Mouse (Mus musculus): Measurements from ENCODE around the gene Lmntd1. TPM values are rescaled to one million over a fixed set of nuclear protein-coding genes. Genes with fewer than 3 reads are reported as not detected.

Gene Lmntd1
- total RNA-seq, 2 experiments from 2014 or later: 0.10 TPM; not detected in 1

DNA sequence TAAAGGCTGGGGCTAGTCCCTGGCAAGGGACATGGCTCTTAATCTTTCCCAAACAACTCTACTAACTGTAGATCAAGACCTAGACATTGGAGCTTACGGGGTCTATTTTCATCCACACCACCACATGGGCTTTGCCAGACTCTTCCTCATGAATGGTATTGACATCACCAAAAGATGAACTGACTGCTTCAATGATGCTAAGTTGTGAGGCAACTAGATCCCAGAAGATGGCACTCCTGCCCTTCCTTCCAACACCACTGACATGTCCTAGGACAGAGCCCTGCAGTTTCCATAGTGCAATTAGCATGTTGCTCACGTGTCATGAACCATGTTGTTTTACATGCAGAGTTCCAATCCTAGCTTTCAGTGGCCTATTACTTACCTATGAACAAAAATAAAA lies 217.6 kb downstream of the Lmntd1 start:
- H3K4me3 ChIP-seq: no peak overlapping the region
- intact Hi-C loops (cut with DNase I): no loop called here
- peak; percentile 26 for TF ChIP-seq CTCF (IDR thresholded peaks at IDR 0.05)
- no peak overlapping the region for H3K27ac ChIP-seq
- no peak for DNase-seq

DNA sequence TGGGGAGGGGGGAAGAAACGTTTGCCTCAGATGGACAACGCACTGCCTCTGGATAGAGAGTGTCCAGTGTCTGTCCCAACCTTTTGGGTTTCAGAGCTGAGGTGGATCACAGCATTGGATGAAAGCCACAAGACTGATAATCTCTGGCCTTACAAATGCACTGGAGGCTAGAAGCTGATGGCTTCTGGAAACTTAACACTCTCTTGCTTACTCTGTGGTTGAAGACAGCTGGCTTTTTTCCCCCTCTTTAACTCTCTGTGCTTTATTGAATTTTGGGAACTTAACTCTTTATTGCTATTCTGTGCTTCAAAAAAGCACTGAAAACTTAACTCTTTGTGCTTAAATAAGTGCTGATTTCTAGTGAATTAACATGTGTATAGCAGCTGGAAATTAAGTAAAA lies 223.7 kb downstream of the Lmntd1 start:
- no peak for TF ChIP-seq CTCF (IDR thresholded peaks at IDR 0.05)
- H3K27ac ChIP-seq: no peak overlapping the region
- intact Hi-C loops (cut with DNase I): no loop called here
- no peak for DNase-seq
- no peak overlapping the region for H3K4me3 ChIP-seq

DNA sequence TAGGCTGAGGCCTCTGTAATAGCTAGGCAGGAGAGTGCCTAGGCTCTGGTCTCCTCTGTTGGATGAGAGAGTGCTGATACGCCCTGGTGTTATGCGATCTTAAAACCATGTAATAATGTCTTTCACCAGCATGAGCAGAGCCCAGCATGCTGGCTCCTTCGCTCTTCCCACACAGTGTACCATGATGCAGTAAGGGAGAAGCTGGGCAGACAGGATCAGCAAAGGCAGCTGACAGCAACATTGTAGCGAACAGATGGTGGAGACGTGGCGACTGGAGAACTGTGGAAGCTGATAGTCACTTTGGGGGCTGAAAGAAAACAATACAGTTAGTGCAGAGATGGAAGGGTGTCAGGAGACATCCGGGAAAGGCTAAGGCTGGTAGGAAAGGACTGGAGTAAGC lies 224.2 kb downstream of the Lmntd1 start:
- Histone ChIP-seq H3K4me3 (no peak overlapping the region), H3K27ac (no peak overlapping the region)
- TF ChIP-seq CTCF (IDR thresholded peaks at IDR 0.05): no peak
- intact Hi-C loops (cut with DNase I): no loop called here
- DNase-seq: no peak

- no peak for DNase-seq
- no peak for TF ChIP-seq CTCF (IDR thresholded peaks at IDR 0.05)
- H3K4me3 ChIP-seq: no peak overlapping the region
- no peak overlapping the region for H3K27ac ChIP-seq
- intact Hi-C loops (cut with DNase I): no loop called here
These were observed 226.7 kb downstream of the Lmntd1 start for GRCm38 (mm10) chr6:145387378-145387777.

GRCm38 (mm10) chr6:145382586-145383380 lies 231.3 kb downstream of the Lmntd1 start:
- no peak overlapping the region for H3K4me3 ChIP-seq
- TF ChIP-seq CTCF (IDR thresholded peaks at IDR 0.05): no peak
- intact Hi-C loops (cut with DNase I): no loop called here
- DNase-seq: no peak
- no peak overlapping the region for H3K27ac ChIP-seq

DNA sequence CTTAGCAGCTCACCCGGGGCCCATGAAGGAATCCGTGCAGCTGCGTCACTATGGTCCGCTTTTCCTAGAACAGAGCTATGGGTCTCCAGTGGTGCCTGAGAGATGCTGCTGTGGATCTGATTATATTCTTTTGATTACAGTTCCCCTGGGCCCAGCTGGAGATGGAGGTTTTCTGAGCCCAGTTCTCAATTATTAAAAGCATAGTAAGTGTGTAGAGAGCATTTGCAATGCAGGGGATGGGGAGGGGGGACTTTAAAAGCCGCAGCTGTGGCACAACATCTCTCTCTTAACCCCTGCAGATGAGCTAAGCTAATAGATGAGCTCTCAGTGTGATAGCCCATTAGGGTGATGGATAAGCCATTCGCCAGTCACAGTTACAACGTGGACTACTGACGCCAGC lies 233.2 kb downstream of the Lmntd1 start:
- H3K27ac ChIP-seq: no peak overlapping the region

DNA sequence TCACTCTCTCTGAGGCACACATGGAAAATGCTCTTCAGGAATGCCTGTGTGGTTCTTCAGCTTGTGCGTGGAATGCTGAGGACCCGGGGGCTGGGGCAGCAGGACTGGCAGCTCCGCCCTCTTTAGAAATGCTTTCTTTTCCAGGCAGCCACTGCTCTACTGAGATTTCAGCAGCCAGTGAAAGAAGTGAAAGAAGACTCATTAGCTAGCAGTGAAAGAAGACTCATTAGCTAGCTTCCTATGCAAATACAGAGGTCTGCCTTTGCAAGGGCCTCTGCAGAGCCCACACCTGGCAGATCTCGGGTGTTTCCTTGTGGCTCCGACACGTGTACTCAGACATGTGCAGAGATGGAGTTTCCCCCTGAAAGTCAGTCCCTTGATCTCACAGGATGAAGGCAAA lies 234.9 kb downstream of the Lmntd1 start:
- DNase-seq: no peak
- Histone ChIP-seq H3K27ac (no peak overlapping the region), H3K4me3 (no peak overlapping the region)
- intact Hi-C loops (cut with DNase I): no loop called here
- no peak for TF ChIP-seq CTCF (IDR thresholded peaks at IDR 0.05)

More for the DNA sequence above, 233.2 kb downstream of the Lmntd1 start:
- no peak for TF ChIP-seq CTCF (IDR thresholded peaks at IDR 0.05)
- intact Hi-C loops (cut with DNase I): no loop called here
- DNase-seq: no peak
- H3K4me3 ChIP-seq: no peak overlapping the region

GRCm38 (mm10) chr6:145378689-145379088 lies 235.4 kb downstream of the Lmntd1 start:
- H3K27ac ChIP-seq: no peak overlapping the region
- no peak for DNase-seq
- H3K4me3 ChIP-seq: no peak overlapping the region
- TF ChIP-seq CTCF (IDR thresholded peaks at IDR 0.05): no peak
- intact Hi-C loops (cut with DNase I): no loop called here

DNA sequence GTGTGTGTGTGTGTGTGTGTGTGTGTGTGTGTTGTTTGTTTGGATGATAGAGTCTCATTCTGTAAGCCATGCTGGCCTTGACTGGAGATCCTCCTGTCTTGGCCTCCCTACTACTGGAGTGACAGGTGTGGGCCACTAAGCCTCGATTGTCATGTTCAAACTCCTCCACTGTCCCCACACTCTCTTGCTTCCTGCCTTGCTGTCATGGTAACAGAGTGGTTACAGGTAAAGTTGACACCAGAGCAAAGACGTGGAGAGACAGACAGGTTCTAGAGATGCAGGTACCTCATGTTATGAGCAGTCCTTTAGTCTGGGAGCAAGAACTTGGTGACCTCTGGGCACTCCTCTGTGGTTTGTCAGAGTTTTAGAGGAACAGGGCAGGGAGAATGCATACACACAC lies 239.7 kb downstream of the Lmntd1 start:
- TF ChIP-seq CTCF (IDR thresholded peaks at IDR 0.05): no peak
- H3K4me3 ChIP-seq: no peak overlapping the region
- no peak overlapping the region for H3K27ac ChIP-seq
- intact Hi-C loops (cut with DNase I): no loop called here
- no peak for DNase-seq

DNA sequence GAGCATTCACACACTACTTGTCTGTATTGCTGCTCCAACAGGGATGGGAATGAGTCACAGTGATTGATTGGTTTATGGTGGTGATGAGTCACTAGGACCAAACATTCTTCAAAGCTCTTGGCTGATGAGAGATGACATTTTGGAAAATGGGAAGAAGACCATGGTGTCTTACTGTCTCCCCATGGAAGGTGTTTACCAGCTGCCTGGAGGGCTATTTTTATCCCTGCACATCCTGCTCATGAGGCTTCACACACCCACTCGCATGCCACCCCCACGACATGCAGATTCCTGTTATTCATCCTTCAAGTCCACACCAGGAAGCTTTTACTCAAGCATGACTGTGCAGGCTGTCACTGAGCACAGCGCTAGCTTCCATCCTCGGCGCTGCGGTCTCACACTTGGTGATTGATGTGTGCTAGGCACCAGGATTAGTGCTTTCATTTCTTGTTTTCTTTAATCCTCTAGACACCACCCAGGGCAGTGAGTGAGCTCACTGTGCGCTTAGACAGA lies 240.4 kb downstream of the Lmntd1 start:
- Histone ChIP-seq H3K4me3 (no peak overlapping the region), H3K27ac (no peak overlapping the region)
- TF ChIP-seq CTCF (IDR thresholded peaks at IDR 0.05): no peak
- intact Hi-C loops (cut with DNase I): no loop called here
- no peak for DNase-seq

GRCm38 (mm10) chr6:145372066-145372465 lies 242.1 kb downstream of the Lmntd1 start:
- TF ChIP-seq CTCF (IDR thresholded peaks at IDR 0.05): no peak
- Histone ChIP-seq H3K4me3 (no peak overlapping the region), H3K27ac (no peak overlapping the region)
- intact Hi-C loops (cut with DNase I): no loop called here
- DNase-seq: no peak

GRCm38 (mm10) chr6:145371586-145371985 lies 242.5 kb downstream of the Lmntd1 start:
- Histone ChIP-seq H3K27ac (no peak overlapping the region), H3K4me3 (no peak overlapping the region)
- no peak for TF ChIP-seq CTCF (IDR thresholded peaks at IDR 0.05)
- intact Hi-C loops (cut with DNase I): no loop called here
- DNase-seq: no peak

DNA sequence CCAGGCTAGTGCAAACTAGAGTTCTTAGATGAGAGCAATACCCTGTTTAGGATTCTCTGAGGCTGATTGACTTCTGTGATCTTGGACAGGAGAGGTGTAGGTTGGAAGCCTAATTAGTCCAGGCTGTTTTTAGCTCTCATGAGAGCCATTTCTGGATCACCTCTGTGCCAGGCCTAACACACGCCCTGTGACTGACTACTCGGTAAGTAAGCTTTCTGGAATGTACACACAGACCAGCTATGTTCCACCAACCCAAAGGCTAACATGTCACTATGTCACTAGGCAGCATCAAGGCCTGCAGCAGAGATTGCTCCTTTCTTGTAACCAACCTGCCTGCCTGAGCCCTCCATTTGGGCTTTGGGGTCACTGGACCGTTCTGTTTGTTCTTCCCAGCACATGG lies 243.8 kb downstream of the Lmntd1 start:
- no peak for TF ChIP-seq CTCF (IDR thresholded peaks at IDR 0.05)
- no peak overlapping the region for H3K4me3 ChIP-seq
- no peak for DNase-seq
- intact Hi-C loops (cut with DNase I): no loop called here
- no peak overlapping the region for H3K27ac ChIP-seq

DNA sequence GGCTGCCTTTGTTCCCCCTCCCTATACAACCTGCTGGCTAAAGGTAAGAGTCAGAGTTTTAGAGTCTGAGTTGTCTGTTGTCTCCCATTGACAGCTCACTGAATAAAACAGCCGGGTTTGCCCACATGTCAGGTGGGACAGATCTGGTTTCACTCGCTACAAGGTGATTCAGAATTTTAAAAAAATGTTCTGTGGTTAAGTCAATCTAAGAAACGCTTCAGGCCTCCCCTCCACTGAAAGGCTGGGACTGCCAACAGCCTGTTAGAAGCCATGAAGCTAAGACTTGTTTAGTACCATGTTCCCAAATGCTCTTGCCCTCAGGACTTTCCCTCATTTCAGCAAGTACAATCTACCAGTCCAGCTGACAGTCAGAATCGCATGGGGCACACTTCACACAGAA lies 244.8 kb downstream of the Lmntd1 start:
- no peak overlapping the region for H3K27ac ChIP-seq
- intact Hi-C loops (cut with DNase I): no loop called here
- no peak overlapping the region for H3K4me3 ChIP-seq
- no peak for DNase-seq
- no peak for TF ChIP-seq CTCF (IDR thresholded peaks at IDR 0.05)
